Mouse (Mus musculus) stomach, postnatal 0 days (tissue): ENCODE measurements around the gene Apba2.

Source experiments
- CTCF ChIP-seq: IDR thresholded peaks from 2 replicates; pipeline ENCODE4 v1.5.1; 2016; ENCODE audit warnings: antibody characterized with exemption, low read depth, mild to moderate bottlenecking, moderate library complexity
- EP300 ChIP-seq: optimal IDR thresholded peaks from 2 replicates; pipeline ENCODE3; 2016; ENCODE audit warnings: antibody characterized with exemption

- TF ChIP-seq CTCF = no peak
- no peak for TF ChIP-seq EP300
Measured at GRCm38 (mm10) chr7:64510526-64511210, 9.2 kb downstream of the Apba2 start.
